Mouse (Mus musculus) embryonic facial prominence, embryonic 13.5 days (tissue): ENCODE data around the gene Robo1. TPM values are rescaled to one million over a fixed set of nuclear protein-coding genes. Genes with fewer than 3 reads are reported as not detected.
"Not testable (repeated sequence)": the region's sequence is repeated elsewhere in the genome, so short reads cannot be mapped to it uniquely, and the experiment has no call there.

Experiments
- ATAC-seq: fragments of 200-750 bp; cut with Nextera tagmentation; 2 replicates; pipeline ENCODE4 v1.8.0; 2017; ENCODE audit warnings: low read depth; ENCODE audit not compliant: insufficient number of reproducible peaks, insufficient read depth, low FRiP score, low TSS enrichment
- H3K27ac ChIP-seq: fragments of 300-500 bp; sonication (generic); 2 replicates; pipeline ENCODE4 v1.5.1; 2015; ENCODE audit warnings: moderate library complexity, mild to moderate bottlenecking, inconsistent platforms
- H3K27me3 ChIP-seq: fragments of 300-500 bp; sonication (generic); 2 replicates; pipeline ENCODE4 v1.6.1; 2015; ENCODE audit warnings: mild to moderate bottlenecking, inconsistent platforms
- H3K36me3 ChIP-seq: fragments of 300-500 bp; sonication (generic); 2 replicates; pipeline ENCODE4 v1.6.1; 2015; ENCODE audit warnings: mild to moderate bottlenecking, inconsistent platforms
- H3K4me1 ChIP-seq: fragments of 300-500 bp; sonication (generic); 2 replicates; pipeline ENCODE4 v1.6.1; 2015; ENCODE audit warnings: inconsistent platforms
- H3K4me2 ChIP-seq: fragments of 300-500 bp; sonication (generic); 2 replicates; pipeline ENCODE4 v1.6.1; 2015; ENCODE audit warnings: moderate library complexity, mild to moderate bottlenecking, inconsistent platforms
- H3K4me3 ChIP-seq: fragments of 300-500 bp; sonication (generic); 2 replicates; pipeline ENCODE4 v1.5.1; 2015; ENCODE audit warnings: mild to moderate bottlenecking, inconsistent platforms
- H3K9ac ChIP-seq: fragments of 300-500 bp; sonication (generic); 2 replicates; pipeline ENCODE4 v1.6.1; 2015; ENCODE audit warnings: mild to moderate bottlenecking, inconsistent platforms
- H3K9me3 ChIP-seq: fragments of 300-500 bp; sonication (generic); 2 replicates; pipeline ENCODE4 v1.6.1; 2016; ENCODE audit warnings: inconsistent platforms
- WGBS: fragments of 180-500 bp; shearing (Covaris S2); methylation state at CpG from one replicate; pipeline ENCODE4 v1.1.7; 2015; ENCODE audit warnings: mixed read lengths; 5-methylcytosine and 5-hydroxymethylcytosine counted together
- polyA plus RNA-seq: library from polyadenylated mRNA; unstranded; fragments of >200 nt; fragmentation: Nextera tagmentation; extraction: Ambion mirVana; gene quantifications from 2 replicates; pipeline ENCODE4 v1.2.1, GENCODE M21; 2015

Gene Robo1
- polyA plus RNA-seq, 1 experiment from 2014 or later, result 63.8 TPM

DNA sequence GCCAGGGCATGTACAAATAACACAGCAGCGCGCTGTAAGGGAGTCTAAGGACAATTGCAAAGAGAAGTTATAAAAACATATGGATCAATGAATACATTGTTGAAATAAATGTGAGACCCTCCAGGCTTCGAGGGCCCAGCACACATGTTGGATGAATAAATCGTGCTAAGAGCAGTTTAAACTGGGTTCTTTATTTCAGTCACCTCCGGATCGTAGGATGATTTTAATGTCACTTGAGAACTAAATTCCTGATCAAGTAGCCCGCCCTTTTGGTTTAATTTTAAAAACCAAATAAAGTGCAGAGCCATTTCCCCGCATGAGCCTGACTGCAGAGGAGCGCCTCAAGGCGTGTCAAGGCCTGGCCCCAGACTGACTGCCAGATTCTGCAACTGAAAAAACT lies 150.5 kb downstream of the Robo1 start:
- Histone ChIP-seq H3K4me1 (peaks cover 8% of the 10 kb centered on the region; the same call in 1 of the 2 replicates), H3K9ac (no peak overlapping the region), H3K27ac (0 out of 2 replicates have a peak overlapping the region, but pooled peaks have one; percentile 17), H3K4me2 (peak overlapping the region; percentile 5; the same call in 1 of the 2 replicates), H3K36me3 (no peaks in the 10 kb centered on the region), H3K4me3 (no peak overlapping the region), H3K9me3 (no peaks in the 10 kb centered on the region), H3K27me3 (no peaks in the 10 kb centered on the region)
- WGBS, result 12% methylated on average over 10 of the region's 10 CpGs
- no peak for ATAC-seq

- H3K36me3 ChIP-seq, result no peaks in the 10 kb centered on the region
- H3K9me3 ChIP-seq, result no peaks in the 10 kb centered on the region
- no peak overlapping the region for H3K4me2 ChIP-seq
- H3K27me3 ChIP-seq, result no peaks in the 10 kb centered on the region
- H3K9ac ChIP-seq, result no peak overlapping the region
- no peak overlapping the region for H3K27ac ChIP-seq
- ATAC-seq, result no peak
- H3K4me1 ChIP-seq, result peaks cover 7% of the 10 kb centered on the region
- H3K4me3 ChIP-seq, result no peak overlapping the region
- 57% methylated on average over 3 of the region's 3 CpGs for WGBS
These were observed 157.6 kb downstream of the Robo1 start for GRCm38 (mm10) chr16:72465696-72466095.

DNA sequence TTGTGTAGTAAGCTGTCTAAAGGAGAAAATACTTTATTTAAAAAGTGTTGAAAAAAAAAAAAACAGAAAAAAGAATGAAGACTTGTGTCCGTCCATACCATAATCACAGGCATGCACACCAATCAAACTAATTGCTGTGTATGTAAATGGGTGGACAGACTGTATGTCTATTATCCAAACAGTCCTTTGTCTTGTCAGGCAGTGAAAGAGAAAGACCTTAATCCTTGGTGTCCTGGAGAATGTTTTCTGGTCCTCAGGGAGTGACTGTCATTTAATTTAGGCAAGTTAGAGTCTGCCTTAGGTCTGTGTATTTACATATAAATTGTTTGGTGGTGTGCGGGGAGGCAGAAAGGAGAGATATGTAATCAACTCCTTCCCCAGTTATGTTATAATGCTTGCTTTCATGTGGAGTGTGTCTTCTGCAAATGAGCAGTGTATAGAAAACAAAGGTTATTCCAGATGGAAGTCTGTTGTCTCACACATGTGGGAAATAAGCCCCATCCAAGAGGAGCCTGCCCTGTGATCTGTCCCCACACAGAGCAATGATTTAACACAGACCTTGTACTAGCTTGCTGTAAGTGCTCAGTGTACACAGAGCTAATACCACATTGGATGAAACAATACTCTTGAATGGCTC lies 162.0 kb downstream of the Robo1 start:
- no peaks in the 10 kb centered on the region for H3K27me3 ChIP-seq
- no peak overlapping the region for H3K4me2 ChIP-seq
- peaks cover 7% of the 10 kb centered on the region for H3K4me1 ChIP-seq
- no peak overlapping the region for H3K27ac ChIP-seq
- no peaks in the 10 kb centered on the region for H3K9me3 ChIP-seq
- ATAC-seq, result no peak
- no peaks in the 10 kb centered on the region for H3K36me3 ChIP-seq
- no peak overlapping the region for H3K9ac ChIP-seq
- 38% methylated on average over 2 of the region's 2 CpGs for WGBS
- H3K4me3 ChIP-seq, result no peak overlapping the region

DNA sequence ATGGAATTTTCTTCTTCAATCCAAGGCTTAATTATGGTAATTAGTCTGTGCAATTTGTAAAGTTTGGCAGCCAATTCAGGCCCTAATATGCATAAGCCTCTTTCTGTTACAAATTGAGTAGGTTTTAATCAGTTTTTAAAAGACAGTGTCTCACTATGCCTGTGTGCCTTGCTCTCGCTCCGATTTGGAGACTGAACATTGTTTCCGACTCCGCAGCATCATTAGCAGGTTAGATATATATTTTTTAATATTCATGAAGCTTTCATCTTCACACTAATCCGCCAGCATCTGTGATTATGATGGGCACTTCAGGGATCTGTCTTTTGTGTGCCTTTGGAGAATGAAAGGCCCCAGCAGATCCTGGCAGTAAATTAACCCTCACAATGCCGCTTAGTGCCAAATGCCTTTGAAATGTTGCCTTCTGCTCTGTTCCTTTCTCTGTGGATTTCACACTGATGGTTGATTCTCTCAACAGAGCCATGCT lies 202.7 kb downstream of the Robo1 start:
- Histone ChIP-seq H3K27me3 (no peaks in the 10 kb centered on the region), H3K9me3 (no peaks in the 10 kb centered on the region), H3K9ac (no peak overlapping the region), H3K36me3 (no peaks in the 10 kb centered on the region), H3K27ac (no peak overlapping the region), H3K4me2 (0 out of 2 replicates have a peak overlapping the region, but pooled peaks have one; percentile 30), H3K4me3 (no peak overlapping the region), H3K4me1 (no peaks in the 10 kb centered on the region)
- WGBS, result 21% methylated on average over 6 of the region's 6 CpGs
- ATAC-seq, result no peak

DNA sequence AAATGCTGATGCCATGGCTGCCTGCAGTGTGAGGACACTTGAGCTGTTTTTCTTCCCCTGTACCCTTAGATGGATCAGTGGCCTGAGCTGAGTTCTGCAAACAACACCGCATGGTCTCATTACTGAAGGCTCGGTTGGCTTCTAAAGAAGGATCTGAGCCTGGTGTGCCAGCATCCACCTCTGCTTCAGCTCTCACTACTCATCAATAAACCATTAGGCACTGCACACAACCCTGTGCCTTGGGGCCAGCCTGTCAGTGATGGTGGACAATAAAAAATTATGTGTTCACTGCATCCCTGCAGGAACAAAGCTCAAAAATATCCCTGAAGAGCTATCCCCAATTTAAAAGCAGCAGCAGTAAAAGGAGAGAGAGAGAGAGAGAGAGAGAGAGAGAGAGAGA lies 223.2 kb downstream of the Robo1 start:
- H3K36me3 ChIP-seq, result no peaks in the 10 kb centered on the region
- WGBS, result 84% methylated on average over 2 of the region's 2 CpGs
- no peak for ATAC-seq

DNA sequence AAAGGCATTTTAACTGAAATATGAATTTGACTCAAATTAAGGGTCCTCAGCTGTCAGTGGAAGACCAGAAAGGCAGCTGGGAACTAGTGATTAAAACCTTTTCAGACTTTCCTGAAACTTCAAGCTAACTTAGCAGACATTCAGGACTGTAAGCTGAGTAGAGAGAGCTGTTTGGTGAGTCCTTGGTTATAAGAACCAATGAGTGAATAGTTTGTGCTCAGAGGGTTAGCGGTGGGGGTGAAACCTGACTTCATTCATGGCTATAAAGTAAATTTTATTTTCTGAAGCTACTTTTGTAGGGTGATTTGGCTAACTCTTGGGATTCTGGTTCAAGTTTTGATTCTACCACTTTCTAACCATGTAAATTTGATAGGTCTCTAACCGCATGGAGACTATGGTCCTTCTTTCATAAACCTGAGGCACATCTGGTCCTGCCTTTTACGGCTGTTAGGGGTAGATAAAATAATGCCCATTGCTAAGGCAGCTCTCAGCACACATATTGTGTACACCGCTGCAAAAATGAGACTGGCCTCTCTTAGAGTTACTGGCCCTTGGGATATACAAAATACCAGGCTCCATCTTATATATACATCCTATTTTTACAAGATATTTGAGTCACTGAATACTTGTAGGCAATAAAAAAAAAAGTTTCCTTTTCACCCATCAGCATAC lies 225.9 kb downstream of the Robo1 start:
- no peak for ATAC-seq
- Histone ChIP-seq H3K9ac (no peak overlapping the region), H3K4me3 (no peak overlapping the region), H3K9me3 (no peaks in the 10 kb centered on the region), H3K4me1 (peaks cover 3% of the 10 kb centered on the region; the same call in 1 of the 2 replicates), H3K4me2 (no peak overlapping the region), H3K36me3 (no peaks in the 10 kb centered on the region), H3K27ac (no peak overlapping the region), H3K27me3 (no peaks in the 10 kb centered on the region)
- WGBS, result 63% methylated on average over 4 of the region's 4 CpGs

More for the DNA sequence above, 223.2 kb downstream of the Robo1 start:
- Histone ChIP-seq H3K9me3 (no peaks in the 10 kb centered on the region), H3K4me2 (no peak overlapping the region), H3K4me1 (peaks cover 3% of the 10 kb centered on the region; the same call in 1 of the 2 replicates), H3K27me3 (no peaks in the 10 kb centered on the region), H3K27ac (no peak overlapping the region), H3K4me3 (no peak overlapping the region), H3K9ac (no peak overlapping the region)

- no peaks in the 10 kb centered on the region for H3K4me1 ChIP-seq
- no peak overlapping the region for H3K9ac ChIP-seq
- ATAC-seq, result no peak
- H3K36me3 ChIP-seq, result no peaks in the 10 kb centered on the region
- no peak overlapping the region for H3K27ac ChIP-seq
- H3K9me3 ChIP-seq, result no peaks in the 10 kb centered on the region
- 42% methylated on average over 3 of the region's 3 CpGs for WGBS
- H3K27me3 ChIP-seq, result no peaks in the 10 kb centered on the region
- H3K4me2 ChIP-seq, result no peak overlapping the region
- H3K4me3 ChIP-seq, result no peak overlapping the region
These were observed 230.1 kb downstream of the Robo1 start for GRCm38 (mm10) chr16:72538171-72538570.

- no peak overlapping the region for H3K4me3 ChIP-seq
- H3K36me3 ChIP-seq, result no peaks in the 10 kb centered on the region
- no peak overlapping the region for H3K9ac ChIP-seq
- H3K9me3 ChIP-seq, result no peaks in the 10 kb centered on the region
- no peak overlapping the region for H3K27ac ChIP-seq
- ATAC-seq, result no peak
- H3K4me1 ChIP-seq, result no peaks in the 10 kb centered on the region
- H3K4me2 ChIP-seq, result no peak overlapping the region
- no peaks in the 10 kb centered on the region for H3K27me3 ChIP-seq
- 83% methylated on average over 3 of the region's 3 CpGs for WGBS
These were observed 235.8 kb downstream of the Robo1 start for GRCm38 (mm10) chr16:72543928-72544327.

GRCm38 (mm10) chr16:72544950-72545349 lies 236.8 kb downstream of the Robo1 start:
- H3K9me3 ChIP-seq, result no peaks in the 10 kb centered on the region
- H3K4me1 ChIP-seq, result no peaks in the 10 kb centered on the region
- no peak overlapping the region for H3K4me3 ChIP-seq
- H3K4me2 ChIP-seq, result no peak overlapping the region
- H3K27ac ChIP-seq, result no peak overlapping the region
- ATAC-seq, result no peak
- no peak overlapping the region for H3K9ac ChIP-seq
- H3K36me3 ChIP-seq, result no peaks in the 10 kb centered on the region
- 59% methylated on average over 2 of the region's 2 CpGs for WGBS
- no peaks in the 10 kb centered on the region for H3K27me3 ChIP-seq

- Histone ChIP-seq H3K4me3 (no peak overlapping the region), H3K4me1 (no peaks in the 10 kb centered on the region), H3K9ac (no peak overlapping the region), H3K27me3 (no peaks in the 10 kb centered on the region), H3K27ac (no peak overlapping the region), H3K4me2 (no peak overlapping the region), H3K9me3 (no peaks in the 10 kb centered on the region), H3K36me3 (no peaks in the 10 kb centered on the region)
- 29% methylated on average over 8 of the region's 8 CpGs for WGBS
- ATAC-seq, result no peak
These were observed 243.7 kb downstream of the Robo1 start for GRCm38 (mm10) chr16:72551672-72552243.

DNA sequence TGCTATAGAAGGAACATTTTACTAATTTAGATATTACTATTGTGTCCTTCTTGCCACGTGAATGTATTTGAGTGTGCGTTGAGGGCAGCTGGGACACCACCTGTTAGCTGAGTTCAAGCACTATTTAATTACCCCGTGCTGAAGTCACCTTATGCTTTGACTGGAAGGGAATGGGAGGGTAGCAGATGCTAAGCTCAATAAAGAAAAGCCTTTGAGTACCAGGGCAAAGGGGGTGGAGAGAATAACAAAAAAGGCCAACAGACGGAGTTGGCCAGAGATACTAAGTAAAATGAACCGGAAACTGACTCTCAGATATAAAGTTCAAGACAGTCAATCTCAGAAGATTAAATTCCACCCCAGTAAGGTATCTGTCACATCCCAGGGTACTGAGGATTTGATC lies 245.6 kb downstream of the Robo1 start:
- Histone ChIP-seq H3K36me3 (no peaks in the 10 kb centered on the region), H3K4me1 (no peaks in the 10 kb centered on the region), H3K4me2 (no peak overlapping the region), H3K9me3 (no peaks in the 10 kb centered on the region), H3K27ac (no peak overlapping the region), H3K27me3 (no peaks in the 10 kb centered on the region), H3K4me3 (no peak overlapping the region), H3K9ac (no peak overlapping the region)
- no peak for ATAC-seq
- WGBS, result 50% methylated on average over 5 of the region's 5 CpGs

DNA sequence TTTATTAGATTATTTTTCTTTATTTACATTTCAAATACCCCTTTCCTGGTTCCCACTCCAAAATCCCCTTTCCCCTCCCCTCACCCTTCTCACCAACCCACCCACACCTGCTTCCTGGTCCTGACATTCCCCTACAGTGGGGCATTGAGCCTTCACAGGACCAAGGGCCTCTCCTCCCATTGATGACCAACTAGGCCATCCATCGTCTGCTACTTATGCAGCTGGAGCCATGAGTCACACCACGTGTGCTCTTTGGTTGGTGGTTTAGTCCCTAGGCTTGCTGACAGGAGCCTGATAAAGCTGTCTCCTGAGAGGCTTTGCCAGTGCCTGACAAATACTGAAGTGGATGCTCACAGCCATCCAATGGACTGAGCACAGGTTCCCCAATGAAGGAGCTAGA lies 254.0 kb downstream of the Robo1 start:
- H3K27me3 ChIP-seq, H3K4me2 ChIP-seq, ATAC-seq, H3K36me3 ChIP-seq, H3K4me1 ChIP-seq, H3K9ac ChIP-seq, H3K4me3 ChIP-seq, H3K9me3 ChIP-seq, H3K27ac ChIP-seq: not testable (repeated sequence)
- 69% methylated on average over 2 of the region's 2 CpGs for WGBS
